Mouse (Mus musculus): ENCODE measurements around the gene Rapgef5.

Rapgef5 gene

DNA sequence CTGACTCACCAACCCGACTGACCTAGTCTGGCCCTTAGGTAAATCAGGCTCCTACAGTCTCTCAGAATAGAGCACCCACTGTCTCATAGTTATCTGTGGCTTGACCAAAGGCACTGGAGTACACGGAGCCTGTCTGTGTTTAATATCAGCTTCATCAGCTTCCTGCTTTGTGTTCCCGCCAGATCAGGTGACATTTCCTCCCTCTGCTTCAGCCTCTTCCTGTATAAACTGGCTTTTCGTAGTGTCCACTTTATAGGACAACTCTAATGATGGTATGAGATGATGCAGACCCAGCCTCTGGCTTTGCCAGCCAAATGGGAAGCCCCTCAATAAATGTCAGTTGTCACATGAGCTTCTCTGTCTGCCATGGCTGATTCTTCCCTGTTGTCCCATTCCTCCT, 163.5 kb downstream of the Rapgef5 start:
- DNase-seq: no peak

DNA sequence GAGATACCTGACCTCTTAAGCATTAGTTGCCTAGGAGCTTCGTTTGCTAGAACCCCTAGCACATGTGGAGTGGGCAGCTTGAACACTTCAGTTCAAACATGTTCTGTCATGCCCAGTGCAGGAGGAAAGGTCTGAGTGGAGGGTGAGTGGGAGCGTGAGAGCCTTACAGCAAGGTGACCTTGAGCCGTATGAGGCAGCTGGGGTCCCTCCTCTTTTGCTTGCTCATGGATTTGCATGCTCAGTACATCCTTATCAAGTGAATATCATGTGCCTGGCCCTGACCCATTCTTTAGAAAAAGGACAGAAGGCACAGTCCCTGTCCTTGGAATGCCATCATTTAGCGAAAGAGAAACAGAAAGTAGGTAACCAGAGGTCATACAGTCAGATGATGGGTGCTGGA, 165.0 kb downstream of the Rapgef5 start:
- no peak for DNase-seq

DNA sequence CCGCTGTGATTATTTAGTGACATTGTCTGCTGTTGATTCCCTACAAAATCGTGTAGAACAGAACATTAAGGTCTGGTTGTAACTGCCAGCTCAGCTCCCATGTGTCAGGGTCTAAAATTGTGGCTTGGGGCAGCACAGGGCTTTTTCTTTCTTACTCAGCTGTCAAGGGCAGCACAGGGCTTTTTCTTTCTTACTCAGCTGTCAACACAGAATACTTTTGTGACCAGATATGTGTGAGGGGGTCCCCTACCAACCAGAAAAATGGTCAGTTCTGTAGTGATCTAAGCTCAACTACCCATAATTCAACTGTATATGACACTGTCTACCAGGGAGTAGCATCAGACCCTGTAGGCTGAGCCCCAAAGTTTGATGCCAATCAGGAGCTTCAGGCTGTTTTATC, 167.1 kb downstream of the Rapgef5 start:
- DNase-seq: no peak

DNA sequence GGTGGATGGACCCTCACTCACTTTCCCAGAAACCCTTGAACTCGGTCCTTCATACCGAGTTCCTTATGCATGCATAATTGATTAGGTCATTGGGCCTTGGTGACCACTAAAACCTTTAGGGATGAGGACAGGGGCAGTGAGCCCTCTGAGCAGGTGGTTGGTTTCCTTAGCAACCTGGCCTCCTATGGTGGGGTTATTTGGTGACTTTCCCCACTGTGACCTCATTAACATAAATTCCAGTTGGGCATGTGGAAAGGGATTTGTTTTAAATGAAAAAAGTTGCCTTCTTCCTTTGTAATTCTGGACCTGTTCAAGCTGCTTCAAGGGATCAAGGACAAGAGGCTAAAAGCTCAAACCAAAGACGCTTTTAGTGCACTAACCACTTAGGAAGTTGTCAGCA, 167.7 kb downstream of the Rapgef5 start:
- no peak for DNase-seq

DNA sequence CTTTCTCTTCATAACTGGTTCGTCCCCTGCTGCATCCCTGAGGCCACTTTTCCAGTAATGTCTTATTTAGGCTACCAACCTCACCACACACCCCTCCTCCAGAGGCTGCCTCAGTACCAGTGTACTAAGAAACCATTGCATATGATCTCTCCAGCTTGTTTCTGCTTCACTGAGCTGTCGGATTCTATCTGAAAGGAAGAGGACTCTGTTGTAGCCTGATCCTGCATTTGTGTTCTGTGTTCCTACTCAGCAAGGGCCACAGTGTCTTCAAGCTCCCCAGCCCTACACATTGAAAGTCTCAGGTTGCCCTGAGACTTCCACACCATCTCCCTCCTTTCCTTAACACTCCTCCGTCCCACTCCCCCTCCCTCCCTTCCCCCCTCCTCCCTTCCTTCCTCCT, 168.5 kb downstream of the Rapgef5 start:
- DNase-seq: no peak

DNA sequence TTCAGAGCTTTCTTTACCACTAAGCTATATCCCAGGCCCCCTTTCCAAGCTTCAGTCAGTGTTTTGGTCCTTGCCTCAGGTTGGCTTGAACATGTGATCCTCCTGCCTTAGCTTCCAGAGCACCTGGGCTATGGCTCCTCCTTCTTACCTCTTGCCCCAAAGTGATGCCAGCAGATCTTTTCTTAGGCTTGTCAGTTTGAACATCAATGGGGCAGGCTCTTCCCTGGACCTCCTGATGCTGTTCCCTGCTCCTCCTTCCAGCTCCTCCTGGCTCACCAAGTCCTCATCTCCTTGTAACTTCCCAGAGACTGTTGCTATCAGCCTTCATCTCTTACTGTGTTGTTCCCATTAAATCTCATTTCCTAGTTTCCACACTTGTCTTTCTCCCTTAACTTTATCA, 169.1 kb downstream of the Rapgef5 start:
- DNase-seq: no peak

DNA sequence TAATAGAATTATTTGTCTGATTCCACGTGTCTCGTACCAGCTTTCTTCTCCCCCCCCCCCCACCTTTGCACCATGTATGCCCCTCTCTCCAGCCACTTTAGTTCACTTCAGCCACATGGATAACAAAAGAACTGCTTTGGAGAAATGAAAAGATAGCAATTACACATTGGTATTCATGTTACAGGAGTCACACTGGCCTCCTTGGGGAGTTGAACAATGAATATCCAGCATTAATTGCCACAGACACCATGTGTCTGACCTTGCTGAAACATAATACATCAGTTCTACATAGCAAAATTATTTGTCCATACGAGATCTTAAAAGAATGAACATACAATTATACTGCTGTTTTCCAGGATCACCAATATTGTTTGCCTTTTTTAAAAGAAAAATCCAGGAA, 170.5 kb downstream of the Rapgef5 start:
- no peak for DNase-seq

DNA sequence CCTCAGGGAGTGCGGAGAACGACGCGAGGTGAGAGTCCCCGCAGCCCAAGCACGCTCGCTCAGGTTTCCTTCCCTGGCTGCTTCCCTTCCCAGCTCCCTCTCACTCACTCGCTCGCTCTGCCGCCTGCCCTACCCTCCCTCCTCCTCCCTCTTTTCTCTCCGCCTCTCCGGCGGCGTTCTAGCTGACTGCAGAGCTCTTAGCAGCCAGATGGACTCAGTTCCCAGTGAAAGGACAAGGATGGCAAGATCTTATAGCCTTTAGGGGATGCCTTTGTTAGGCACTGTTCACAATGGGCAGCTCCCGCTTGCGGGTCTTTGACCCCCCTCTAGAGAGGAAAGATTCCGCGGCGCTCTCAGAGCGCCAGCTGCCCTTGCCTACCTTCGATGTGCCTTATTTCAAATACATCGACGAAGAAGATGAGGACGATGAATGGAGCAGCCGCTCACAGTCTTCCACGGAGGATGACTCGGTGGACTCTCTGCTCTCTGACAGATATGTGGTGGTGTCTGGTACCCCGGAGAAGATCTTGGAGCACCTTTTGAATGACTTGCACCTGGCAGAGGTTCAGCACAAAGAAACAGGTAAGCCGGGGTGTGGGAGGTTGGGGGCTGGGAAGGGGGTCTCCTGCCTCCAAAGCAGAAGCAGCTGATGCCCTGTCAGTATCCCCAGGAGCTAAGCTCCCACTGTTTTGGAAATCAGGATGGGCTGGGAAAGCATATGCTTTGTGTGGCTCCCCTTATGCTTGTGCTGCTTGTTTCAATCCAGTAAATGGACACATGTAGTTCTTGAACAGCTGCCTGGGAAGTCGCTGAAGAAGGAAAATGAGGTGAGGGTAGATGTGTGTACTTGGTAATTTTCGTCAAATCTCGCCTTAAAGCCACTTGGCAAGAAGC, 172.6 kb downstream of the Rapgef5 start:
- peak; percentile 35 to 51 for DNase-seq

DNA sequence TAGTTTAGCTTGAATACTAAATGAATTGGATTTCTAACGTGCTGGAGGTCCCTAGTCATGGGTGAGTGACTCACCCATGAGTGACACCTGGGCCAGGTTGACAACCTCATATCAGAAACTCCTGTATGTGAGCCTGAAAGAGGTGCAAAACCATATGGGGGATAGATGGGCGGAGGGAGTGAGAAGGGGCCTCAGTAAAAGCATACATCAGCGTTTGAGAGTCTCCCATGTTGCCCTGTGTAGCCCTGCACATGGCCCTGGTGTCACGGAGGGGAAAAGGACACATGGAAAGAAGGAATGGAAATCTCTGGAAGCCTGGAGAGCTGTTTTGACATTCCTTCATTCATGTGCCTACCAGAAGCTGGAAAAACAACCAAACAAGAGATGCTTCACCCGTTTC, 175.1 kb downstream of the Rapgef5 start:
- DNase-seq: no peak

DNA sequence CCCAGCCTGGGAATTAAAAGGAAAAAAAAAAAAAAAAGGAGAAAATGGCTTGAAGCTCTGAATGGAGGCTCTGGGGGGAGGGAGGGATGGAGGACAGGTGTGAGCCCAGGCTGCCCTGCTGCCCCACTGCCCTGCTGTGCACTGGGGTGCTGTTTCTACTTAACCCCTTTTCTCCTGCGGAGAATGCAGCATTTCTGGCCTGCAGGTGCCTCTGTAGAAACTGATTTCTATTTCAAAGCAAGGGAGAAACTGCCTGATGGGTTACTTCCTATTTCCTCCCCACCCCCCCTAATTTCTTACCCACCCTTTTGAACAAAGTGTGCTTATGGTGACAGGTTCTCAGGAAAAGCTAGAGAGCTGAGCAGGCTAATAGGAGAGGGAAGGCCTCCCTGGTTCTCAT, 176.5 kb downstream of the Rapgef5 start:
- DNase-seq: no peak

DNA sequence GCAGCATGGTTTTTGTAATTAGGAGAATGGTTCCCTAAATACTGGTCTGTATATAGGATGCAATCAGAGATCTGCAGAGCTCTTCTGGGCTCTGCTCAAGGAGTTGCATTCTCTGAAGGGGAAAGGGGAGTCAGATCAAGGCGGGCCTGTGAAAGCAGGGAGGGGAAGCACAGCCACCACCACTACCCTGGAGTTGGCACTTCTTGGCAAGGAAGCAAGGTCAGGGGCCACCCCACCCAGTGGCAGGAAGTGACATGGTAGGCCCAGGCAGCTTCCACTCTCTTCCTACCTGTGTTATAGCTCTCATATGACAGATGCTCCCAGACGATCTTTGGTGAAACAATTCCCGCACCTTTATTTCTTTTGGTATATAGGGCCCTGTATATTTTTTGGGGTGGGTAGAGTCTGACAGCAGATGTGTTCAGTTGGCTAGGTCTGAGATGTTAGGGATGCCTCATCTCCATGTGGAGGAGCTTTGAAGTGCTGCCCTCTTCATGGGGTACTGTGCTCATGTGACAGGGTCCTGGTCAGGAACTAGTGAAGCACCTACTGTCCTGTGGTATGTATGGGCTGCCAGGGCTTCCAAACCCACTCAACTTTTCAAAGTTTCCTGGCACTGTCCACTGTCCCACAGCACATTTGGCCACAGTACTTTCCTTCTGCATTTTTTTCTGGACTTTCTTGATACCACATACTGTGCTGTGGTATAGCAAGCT, 183.8 kb downstream of the Rapgef5 start:
- no peak for DNase-seq

DNA sequence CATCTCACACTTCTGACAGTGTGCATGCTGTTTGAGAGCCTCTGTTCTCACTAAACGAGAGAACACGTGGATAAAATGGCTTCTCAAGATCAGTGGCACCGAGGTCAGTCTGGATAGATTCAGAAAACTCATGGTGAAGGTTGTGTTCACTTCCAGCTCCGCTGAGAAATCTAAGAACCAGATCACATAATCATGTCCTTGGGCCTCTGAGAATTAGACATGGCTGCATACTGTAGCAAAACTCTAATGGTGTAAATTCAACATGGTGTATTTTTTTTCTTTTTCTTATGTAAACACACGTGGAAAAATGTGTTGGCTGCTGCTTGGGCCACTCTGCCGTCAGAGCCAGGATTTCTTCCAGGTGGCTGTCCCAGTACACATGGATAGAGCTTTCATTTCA, 184.6 kb downstream of the Rapgef5 start:
- no peak for DNase-seq

DNA sequence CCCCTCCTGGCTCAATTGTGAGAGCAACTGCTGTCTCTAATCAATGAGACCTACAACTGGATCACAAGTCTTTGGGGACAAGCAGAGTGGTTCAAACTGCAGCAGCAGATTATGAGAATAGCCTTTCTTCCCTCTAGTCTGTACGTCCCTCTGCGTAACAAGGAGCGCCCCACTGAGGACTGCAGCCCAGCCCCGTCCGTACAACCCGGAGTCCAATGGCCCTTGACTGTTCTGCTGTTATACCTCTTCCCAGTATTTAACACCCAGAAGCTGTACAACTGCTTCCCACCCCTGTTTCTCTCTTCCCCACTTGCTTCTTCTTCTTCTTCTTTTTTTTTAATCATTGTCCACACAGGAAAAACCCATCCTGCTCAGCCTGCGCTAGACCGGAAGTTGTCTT, 186.0 kb downstream of the Rapgef5 start:
- DNase-seq: no peak

DNA sequence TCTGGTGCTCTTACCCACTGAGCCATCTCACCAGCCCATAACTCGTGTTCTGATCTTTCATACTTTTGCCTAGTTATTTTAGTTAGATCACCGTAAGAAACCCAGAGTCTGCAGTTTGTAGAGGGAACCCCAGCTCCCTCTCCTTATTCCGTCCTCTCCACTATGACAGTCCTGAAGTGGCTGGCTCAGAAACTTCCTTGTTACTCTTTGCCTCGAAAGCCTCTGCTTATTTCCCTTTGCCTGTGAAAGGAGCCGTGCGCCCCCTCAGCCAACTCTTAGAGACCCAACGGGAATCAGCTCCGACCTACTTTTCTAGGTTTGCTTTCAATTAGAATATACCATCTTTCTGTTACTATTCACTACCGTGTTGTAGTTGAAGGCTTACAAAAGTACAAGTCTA, 186.6 kb downstream of the Rapgef5 start:
- no peak for DNase-seq

DNA sequence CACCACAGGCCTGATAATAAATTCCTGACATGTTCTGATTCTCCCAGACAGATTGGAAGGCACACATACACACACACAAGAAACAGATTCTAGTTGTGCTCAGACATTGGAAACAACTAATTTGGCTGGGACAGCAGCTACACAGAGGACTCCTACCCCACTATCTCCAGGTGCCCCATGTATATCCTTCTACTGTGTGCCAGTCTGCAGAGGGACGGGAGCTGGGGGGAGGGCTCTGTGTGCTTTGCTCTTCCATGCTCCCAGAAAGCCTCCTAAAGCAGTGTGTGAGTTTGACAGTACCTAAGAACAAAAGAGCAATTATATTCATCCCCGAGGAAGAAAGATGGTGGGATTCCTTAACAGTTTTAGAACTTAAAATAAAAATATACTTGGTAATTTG, 187.1 kb downstream of the Rapgef5 start:
- no peak for DNase-seq

DNA sequence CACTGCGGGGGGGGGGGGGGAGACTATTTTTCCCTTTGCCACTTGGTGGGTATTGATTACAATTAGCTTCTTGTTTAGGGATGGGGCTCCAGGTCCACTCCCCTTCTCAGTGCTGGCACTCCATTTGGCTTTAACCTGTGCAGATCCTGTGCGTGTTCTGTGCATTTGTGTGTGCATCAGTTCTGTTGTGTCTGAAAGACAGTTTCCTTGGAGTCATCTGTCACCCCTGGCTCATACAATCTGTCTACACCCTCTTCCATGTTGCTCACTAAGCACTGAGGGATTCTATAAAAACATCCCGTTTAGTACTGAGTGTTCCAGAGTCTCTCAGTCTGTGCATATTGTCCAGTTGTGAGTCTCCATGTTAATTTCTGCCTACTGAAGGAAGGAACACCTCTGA, 189.0 kb downstream of the Rapgef5 start:
- no peak for DNase-seq

DNA sequence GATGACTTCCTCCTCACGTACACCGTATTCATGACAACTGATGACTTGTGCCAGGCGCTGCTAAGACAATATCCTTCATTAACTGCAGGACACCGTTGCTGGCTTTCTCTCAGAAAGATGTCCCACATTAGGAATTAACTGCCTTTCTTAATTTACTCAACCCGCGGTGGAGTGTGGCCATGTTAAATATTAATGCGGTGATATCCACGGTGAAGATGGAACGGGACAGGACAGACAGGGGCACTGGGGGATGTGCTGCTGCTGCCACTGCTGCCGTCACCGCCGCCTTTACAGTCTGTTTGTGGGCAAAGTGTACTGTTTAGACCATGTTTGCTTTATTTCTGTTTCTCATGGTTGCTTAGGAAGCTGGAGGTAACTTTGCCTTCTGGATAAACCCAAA, 193.0 kb downstream of the Rapgef5 start:
- DNase-seq: no peak

DNA sequence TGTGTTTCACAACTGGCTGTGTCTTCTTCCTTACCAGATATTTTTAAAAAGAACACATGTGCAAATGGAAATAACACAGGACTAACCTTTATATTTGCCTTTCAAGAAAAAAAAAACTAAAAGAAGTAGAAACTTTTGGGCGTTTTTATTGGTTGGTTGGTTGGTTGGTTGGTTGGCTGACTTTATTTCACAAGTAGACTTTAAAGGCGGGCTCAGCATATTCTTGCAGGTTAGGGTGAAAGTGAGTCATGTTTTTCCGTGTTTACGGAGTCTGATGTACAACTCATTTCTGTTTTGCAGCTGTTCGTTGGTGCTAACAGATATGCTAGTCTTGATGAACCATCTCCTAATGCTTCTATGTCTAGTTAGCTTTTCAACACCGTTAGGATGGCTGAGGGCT, 196.2 kb downstream of the Rapgef5 start:
- no peak for DNase-seq

DNA sequence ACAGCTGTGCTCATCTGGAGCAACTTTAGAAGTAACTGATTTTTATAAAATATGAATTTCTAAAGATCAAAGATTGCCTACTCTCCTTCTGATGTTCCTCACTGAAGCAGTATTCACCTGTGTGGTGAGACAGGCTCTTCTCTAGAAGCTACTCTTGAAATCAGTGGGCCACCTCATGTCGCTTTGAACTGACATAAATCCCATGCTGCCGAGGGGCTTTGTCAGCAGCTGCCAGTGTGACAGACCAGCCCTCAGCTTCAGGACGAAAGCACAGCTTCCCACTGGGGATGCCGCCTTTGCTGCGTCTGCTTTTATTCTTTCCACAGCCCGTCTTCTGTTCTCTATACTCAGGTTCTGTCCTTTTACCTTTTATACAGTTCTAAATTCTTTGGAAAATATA, 197.3 kb downstream of the Rapgef5 start:
- no peak for DNase-seq

DNA sequence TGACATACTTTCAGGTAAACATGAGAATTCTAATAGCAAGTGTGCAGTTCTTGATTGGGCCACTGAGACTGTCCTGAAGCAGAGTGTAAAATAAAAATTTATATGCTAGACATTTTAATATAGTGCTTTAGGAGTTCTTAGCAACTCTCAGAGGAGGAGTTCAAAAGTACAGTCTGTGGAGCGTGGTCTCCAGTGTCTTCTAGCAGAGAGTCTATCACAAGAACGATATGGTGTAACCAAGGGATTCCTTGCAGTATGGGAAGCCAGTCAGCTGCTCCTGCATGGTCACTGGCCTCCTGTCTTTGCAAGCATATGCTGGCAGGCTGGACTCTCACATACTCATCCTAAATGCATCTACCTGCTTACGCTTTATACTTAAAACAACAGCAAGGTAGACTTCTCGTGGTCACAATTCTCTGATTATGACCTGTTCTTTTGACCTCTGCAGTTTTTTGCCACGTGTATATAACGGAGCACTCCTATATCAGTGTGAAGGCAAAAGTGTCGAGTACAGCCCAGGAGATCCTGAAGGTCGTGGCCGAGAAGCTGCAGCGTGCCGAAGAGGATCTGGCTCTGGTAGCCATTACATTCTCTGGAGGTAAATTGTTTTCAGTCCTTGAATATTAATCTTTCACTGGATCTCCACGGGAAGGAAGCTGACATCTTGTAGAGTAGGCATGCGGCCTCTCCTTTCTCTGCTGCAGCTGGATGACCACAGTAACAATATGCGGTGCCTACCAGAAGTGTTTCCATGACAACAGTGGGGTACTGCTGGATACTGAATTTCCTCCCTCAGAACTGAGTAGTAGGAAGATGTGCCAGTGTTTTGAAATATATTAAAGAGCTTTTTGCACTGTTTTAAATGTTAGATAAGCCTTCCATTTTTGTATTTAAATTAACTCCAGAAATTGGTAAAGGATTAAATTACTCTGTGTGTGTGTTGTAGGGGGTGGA, 204.8 kb downstream of the Rapgef5 start:
- no peak for DNase-seq

DNA sequence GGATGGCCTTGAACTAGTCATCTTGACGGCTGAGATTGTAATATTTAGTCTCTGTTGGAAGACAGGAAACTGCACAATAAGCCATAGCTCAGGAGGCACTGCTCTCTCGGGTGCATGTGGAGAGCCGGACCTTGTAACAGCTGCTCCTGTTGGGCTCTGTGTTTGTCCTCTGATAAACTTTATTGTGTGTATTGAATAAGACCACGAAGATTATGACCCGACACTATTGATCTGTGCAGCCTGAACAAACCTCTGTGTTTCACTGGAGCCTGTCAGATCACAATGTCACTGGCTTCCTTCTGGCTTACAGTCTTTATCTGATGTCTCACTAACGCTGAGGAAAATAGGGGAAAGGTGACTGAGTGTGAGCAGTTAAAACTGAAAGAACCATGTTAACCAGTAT, 205.5 kb downstream of the Rapgef5 start:
- DNase-seq: no peak

DNA sequence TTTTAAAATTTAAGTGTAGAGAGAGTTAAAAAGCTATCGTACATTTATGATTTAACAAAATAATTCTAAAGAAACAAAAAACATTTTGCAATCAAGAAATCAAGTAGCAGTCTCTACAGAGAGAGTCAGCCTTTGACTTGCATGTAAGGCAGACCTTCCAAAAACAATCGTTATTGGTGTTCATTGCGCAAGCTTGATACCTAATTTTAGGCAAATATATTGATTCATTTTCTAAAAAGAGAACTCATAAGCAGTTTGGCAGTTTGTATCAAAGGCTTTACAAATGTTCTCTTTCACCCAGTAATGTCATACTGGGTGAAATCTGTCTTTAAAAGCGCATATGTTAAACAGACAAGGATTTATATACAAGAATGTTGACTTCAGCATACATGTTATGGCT, 208.7 kb downstream of the Rapgef5 start:
- DNase-seq: no peak

DNA sequence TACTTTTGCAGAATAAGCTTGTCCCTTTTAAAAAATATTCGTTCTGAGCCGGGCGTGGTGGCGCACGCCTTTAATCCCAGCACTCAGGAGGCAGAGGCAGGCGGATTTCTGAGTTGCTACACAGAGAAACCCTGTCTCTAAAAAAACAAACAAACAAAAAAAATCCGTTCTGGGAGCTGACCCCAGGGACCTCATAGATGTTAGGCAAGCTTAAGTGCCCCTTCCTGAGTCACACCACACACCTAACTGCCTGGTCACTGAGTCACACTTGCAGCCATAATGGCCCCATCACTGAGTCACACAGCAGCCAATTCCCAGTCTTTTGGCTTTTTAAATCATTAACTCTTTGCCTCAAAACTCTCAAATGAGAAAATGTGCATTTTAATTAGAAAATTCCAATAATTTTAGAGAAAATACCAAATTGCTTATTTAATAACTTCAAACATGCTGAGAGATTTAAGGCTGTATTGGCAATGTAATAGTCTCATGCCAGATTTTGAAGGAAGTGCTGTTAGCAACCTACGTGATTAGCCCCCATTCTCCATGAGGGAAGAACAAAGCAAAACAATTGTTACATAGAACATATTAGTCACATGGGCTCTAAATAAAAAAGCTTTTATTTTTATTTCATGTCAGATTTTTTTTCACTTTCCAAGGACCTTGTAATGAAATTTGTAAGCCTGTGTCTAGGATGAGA, 211.3 kb downstream of the Rapgef5 start:
- DNase-seq: no peak
